Mouse (Mus musculus) adrenal gland, postnatal 14 days (tissue): ENCODE measurements around the gene Omp. TPM values are rescaled to one million over a fixed set of nuclear protein-coding genes. Genes with fewer than 3 reads are reported as not detected.
A peak's percentile ranks its signal among the peaks of the same experiment; 100 is the strongest.

Source experiments
- DNase-seq: peaks from one replicate; pipeline ENCODE4 v3.0.0; 2021; ENCODE audit warnings: mixed read lengths
- total RNA-seq: library from RNA; stranded (reverse); gene quantifications from 2 replicates; pipeline ENCODE4 v1.2.3, GENCODE M21; 2021

The Omp gene
- total RNA-seq, 1 experiment from 2014 or later = 2.1 TPM

DNA sequence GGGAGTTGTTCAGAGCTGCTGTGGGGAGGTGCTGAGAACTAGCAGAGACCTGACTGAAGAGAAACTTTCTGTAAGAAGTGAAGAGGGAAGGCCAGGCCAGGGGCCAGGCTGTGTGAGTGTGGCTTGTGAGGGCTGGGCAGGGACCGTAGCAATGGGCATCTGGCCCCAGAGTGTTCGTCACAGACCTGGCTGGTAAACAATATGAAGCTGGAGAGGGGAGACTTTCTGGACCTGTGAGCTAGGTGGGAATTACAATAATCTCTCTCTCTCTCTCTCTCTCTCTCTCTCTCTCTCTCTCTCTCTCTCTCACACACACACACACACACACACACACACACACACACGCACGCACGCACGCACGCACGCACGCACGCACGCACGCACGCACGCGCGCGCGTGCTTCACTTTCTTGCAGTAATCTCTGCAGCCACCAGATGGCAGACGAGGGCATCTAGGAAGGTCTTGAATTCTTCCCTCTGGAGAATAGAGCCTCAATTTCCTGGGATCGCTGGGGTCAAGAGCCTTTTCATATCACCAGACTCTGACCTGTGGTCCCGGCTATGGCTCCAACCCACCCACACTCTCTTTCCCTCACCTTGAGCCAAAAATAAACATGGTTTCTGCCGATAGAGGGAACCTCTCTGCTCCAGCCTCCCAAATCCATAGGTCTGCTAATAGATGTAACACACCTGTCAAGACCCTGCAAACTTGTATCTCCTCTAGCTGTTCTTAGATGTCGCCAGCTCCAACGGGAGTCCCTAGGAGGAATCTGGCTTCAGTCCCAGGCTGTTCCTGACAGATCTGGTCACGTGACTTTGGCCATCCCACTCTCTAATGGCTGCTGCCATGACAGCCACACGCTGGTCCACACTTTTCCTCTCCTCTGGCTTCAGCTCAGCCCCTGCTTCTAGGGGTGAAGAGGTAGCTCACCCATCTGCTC, 42.0 kb downstream of the Omp start:
- DNase-seq = peak; percentile 88

DNA sequence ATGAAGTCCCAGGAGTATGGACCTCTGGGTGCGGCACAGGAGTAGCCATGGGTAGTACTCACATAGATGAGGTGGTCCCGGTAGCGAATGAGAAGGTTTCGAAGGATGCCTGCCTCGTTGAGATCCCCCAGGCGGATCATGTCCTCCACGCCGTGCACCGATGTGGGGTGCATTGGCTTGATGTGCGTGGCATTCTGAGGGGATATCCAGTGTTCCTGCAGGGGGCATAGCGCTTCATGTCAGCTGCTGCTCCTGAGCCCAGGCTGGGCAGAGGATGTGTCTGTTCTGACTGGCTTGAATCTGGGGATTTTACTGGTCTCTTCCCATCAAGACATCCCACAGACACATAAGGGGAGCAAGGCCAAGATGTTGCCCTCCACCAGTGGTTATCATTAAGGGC, 42.8 kb downstream of the Omp start:
- no peak for DNase-seq

DNA sequence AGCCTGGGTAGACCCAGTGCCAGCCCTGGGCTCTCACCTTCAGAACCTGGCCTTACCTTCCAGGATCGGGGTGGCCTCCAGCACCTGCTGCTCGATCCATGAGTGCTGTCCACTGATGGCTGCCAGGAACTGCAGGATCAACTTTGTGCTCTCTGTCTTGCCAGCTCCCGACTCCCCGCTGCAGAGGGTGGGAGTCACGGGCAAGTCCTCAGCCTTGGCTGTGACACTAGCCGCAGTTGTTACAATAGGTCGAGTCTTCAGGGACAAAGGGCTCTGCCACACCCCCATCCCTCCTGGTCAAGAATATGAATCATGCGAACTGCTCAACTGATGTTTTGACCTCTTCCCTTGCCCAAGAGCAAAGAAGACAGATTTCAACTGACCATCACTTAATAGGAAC, 47.7 kb downstream of the Omp start:
- no peak for DNase-seq

DNA sequence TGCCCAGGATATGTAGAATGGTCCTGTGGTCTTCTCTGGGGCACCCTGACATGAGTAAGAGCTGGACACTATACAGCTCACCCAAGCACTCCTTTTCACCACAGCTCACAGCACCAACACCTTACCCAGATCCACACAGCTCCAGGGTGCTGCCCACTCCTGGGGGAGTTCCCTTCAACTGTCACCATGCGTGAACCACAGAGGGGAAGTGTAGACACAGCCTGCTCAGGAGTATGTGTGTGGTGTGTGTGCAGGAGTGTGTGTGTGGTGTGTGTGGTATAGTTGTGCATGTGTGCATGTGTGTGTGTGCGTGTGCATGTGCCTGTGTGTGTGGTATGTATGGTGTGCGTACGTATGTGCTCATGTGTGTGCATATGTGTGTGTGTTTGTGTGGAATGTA, 49.5 kb downstream of the Omp start:
- no peak for DNase-seq

Other genes starting within 250 kb of the Omp start
- not detected in 2 replicates for gene Gdpd4, start 225.5 kb downstream of the Omp start, total RNA-seq
- gene Myo7a, start 26.0 kb downstream of the Omp start, total RNA-seq = 58.6 and 86.2 TPM in 2 replicates
- 6.2 and 9.8 TPM in 2 replicates for gene Capn5, start 32.8 kb upstream of the Omp start, total RNA-seq
- gene B3gnt6, start 54.0 kb upstream of the Omp start, total RNA-seq = 5.6 and 8.5 TPM in 2 replicates
- gene Acer3, start 175.7 kb upstream of the Omp start, total RNA-seq = 16.6 and 17.0 TPM in 2 replicates
- gene Tsku, start 215.8 kb upstream of the Omp start, total RNA-seq = 12.3 and 13.2 TPM in 2 replicates